Mouse (Mus musculus) heart, adult 2 months (tissue): ENCODE measurements around the gene Lrrc30. TPM values are rescaled to one million over a fixed set of nuclear protein-coding genes. Genes with fewer than 3 reads are reported as not detected.
A peak's percentile ranks its signal among the peaks of the same experiment; 100 is the strongest.

Source experiments
- DNase-seq, 2 experiments: peaks; one replicate each; pipeline ENCODE4 v3.0.0; 2021
- H3K27ac ChIP-seq: fragments of 200-600 bp; 2 replicates; pipeline ENCODE4 v1.8.1; 2022
- H3K27me3 ChIP-seq: fragments of 200-500 bp; 2 replicates; pipeline ENCODE4 v1.6.1; 2012; ENCODE audit warnings: mild to moderate bottlenecking, low read length, inconsistent platforms, mixed read lengths; ENCODE audit not compliant: control insufficient read depth, insufficient read depth
- H3K36me3 ChIP-seq: fragments of 200-500 bp; 2 replicates; pipeline ENCODE4 v1.6.1; 2012; ENCODE audit warnings: low read length, inconsistent platforms; ENCODE audit not compliant: control insufficient read depth, insufficient read depth
- H3K4me1 ChIP-seq: fragments of 200-500 bp; 2 replicates; pipeline ENCODE4 v1.6.1; 2011; ENCODE audit warnings: low read length; ENCODE audit not compliant: control insufficient read depth, insufficient read depth
- H3K4me3 ChIP-seq: fragments of 200-600 bp; 2 replicates; pipeline ENCODE4 v1.8.1; 2022
- H3K79me2 ChIP-seq: fragments of 200-500 bp; replicated peaks from 2 replicates; pipeline ENCODE4 v1.6.1; 2012; ENCODE audit warnings: mild to moderate bottlenecking, inconsistent platforms, low read length, moderate library complexity, mixed read lengths; ENCODE audit not compliant: control insufficient read depth, insufficient read depth
- H3K9ac ChIP-seq: fragments of 200-500 bp; 2 replicates; pipeline ENCODE4 v1.6.1; 2012; ENCODE audit warnings: low read depth, mild to moderate bottlenecking, control low read depth, inconsistent platforms, low read length, mixed read lengths
- CTCF ChIP-seq: fragments of 200-600 bp; IDR thresholded peaks from 2 replicates; pipeline ENCODE4 v1.8.1; 2022; ENCODE audit warnings: antibody characterized with exemption, mild to moderate bottlenecking, moderate library complexity
- EP300 ChIP-seq: fragments of 200-500 bp; IDR thresholded peaks from 2 replicates; pipeline ENCODE4 v1.6.1; 2011; ENCODE audit warnings: low read depth, low read length, control low read depth; ENCODE audit not compliant: insufficient read depth
- POLR2A ChIP-seq: fragments of 200-500 bp; IDR thresholded peaks from 2 replicates; pipeline ENCODE4 v1.6.1; 2011; ENCODE audit warnings: mild to moderate bottlenecking, low read depth, low read length, control low read depth; ENCODE audit not compliant: insufficient read depth
- WGBS: fragments of 180-500 bp; shearing (Covaris S2); methylation state at CpG from one replicate; pipeline ENCODE4 v1.1.7; 2018; 5-methylcytosine and 5-hydroxymethylcytosine counted together
- intact Hi-C: fragments of 180-260 bp; cut with DNase I; formaldehyde crosslinking; loops from one replicate; pipeline ENCODE4 v1.15.1; 2025
- polyA plus RNA-seq: library from polyadenylated mRNA; depleted of rRNA; stranded (reverse); fragments of >200 nt; gene quantifications from 2 replicates; pipeline ENCODE4 v1.2.3, GENCODE M21; 2012
- total RNA-seq, 2 experiments: library from RNA; stranded (reverse); gene quantifications; 2 replicates each; pipeline ENCODE4 v1.2.3; 2021

The Lrrc30 gene
- total and polyA plus RNA-seq, 3 experiments: 0.25 to 0.41 (median 0.37) TPM

DNA sequence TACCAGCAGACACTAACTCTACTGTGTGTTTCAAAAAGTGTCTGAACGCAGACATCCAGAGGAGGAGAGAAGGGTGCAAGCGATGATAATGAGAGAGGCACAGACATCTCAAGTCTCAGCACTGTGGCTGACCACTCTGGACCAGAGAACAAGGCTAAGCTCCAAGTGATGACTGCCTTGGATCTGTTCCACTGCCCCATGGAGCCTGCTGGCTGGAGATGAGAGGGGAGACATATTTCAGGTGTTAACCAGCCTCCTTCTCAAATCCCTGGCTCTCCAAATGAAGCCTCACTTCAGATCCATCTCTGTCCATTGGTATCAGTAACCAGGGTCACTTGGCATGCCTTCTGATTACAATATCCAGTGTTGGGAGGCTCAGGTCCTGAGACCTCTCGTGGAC lies 20.4 kb downstream of the Lrrc30 start:
- 80% methylated on average over 3 of the region's 3 CpGs for WGBS
- Histone ChIP-seq H3K27ac (no peak overlapping the region), H3K4me1 (no peaks in the 10 kb centered on the region), H3K9ac (no peak overlapping the region), H3K27me3 (no peaks in the 10 kb centered on the region), H3K79me2 (no peaks in the 10 kb centered on the region), H3K4me3 (no peak overlapping the region), H3K36me3 (no peaks in the 10 kb centered on the region)
- DNase-seq: no peak
- TF ChIP-seq CTCF (no peak), EP300 (no peak), POLR2A (no peak)
- intact Hi-C loops: no loop called here

DNA sequence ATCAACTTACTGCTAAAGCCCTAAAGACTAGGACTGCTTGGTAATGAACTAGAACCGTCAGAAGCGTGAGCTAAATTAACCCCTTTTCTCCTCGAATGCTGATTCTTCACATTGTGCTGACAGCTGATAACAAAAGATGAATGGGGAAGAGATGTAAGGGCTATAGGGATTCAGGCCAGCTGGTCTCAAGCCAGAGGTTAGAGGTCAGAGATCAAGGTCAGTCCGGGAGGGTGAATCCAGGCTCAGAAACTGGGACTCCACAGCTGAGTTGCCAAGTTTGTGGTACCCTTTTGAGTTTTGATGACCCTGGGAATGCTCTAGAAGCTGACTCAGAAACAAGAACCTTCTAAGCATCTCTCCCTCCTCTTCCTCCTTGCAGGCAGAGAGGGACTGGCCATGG lies 28.1 kb downstream of the Lrrc30 start:
- 46% methylated on average over 4 of the region's 4 CpGs for WGBS
- no peaks in the 10 kb centered on the region for H3K79me2 ChIP-seq
- H3K4me1 ChIP-seq: peaks cover 6% of the 10 kb centered on the region; the same call in 1 of the 2 replicates
- no peak overlapping the region for H3K27ac ChIP-seq
- TF ChIP-seq EP300 (no peak), POLR2A (no peak), CTCF (no peak)
- H3K27me3 ChIP-seq: no peaks in the 10 kb centered on the region
- intact Hi-C loops: no loop called here
- no peak for DNase-seq
- H3K36me3 ChIP-seq: no peaks in the 10 kb centered on the region
- H3K4me3 ChIP-seq: no peak overlapping the region
- H3K9ac ChIP-seq: no peak overlapping the region

DNA sequence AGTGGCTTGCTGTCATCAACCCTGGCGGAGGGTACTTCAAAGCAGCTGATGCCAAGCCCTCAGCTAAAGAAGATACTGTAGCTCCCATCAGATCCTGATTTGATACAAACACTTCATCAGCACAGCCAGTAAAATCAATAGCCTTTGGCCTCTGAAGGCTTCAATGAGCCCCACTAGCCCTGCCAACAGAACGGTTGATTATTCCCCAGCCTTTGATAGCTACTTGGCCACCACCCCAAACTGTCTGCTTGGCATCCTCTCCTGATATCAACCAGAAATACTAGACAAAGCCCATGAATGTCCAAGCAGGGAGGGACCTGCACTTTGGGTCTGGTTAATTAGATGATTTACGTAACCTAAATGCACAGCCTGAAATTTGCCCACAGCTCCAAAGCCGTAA lies 30.0 kb downstream of the Lrrc30 start:
- Histone ChIP-seq H3K79me2 (no peaks in the 10 kb centered on the region), H3K4me1 (peaks cover 6% of the 10 kb centered on the region; the same call in 1 of the 2 replicates), H3K4me3 (no peak overlapping the region), H3K36me3 (no peaks in the 10 kb centered on the region), H3K27me3 (no peaks in the 10 kb centered on the region), H3K27ac (peak overlapping the region; percentile 8; the same call in 1 of the 2 replicates), H3K9ac (no peak overlapping the region)
- WGBS: 51% methylated on average over 4 of the region's 4 CpGs
- TF ChIP-seq POLR2A (no peak), CTCF (no peak), EP300 (no peak)
- peak in 1 of 2 experiments; percentile 20 for DNase-seq
- intact Hi-C loops: no loop called here

DNA sequence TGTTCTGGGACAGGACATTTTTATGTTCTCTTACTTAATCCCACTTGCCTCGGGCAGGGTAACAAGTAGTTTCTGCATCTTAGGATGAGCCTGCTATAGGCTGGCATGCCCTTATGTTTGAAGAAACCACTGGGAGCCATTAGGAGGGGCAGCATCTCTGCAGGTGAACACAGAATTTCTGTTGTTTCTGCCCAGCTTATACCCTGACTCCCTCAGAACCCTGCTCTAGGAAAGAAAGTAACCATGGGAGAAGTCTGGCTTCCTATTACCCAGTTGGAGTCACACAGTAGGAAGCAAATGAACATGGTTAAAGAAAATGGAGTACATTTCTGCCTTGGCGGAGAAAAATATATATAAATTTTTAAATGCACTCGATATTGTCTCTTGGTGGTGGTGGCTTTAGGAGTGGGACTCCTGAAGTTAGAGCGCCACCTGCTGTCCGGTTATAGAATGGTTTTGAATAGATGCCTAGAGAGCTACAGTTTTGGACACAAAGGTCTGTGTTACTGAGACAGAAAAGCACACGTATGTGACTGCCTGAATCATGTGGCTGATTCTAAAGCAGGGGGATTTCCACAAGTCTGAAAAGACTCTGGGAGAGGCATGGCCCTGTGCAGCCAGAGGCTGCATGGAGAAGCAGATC lies 47.5 kb downstream of the Lrrc30 start:
- H3K27me3 ChIP-seq: no peaks in the 10 kb centered on the region
- 20% methylated on average over 6 of the region's 6 CpGs for WGBS
- no peaks in the 10 kb centered on the region; the same call in 1 of the 2 replicates for H3K79me2 ChIP-seq
- peak overlapping the region; percentile 56; the same call in 1 of the 2 replicates for H3K9ac ChIP-seq
- no peaks in the 10 kb centered on the region for H3K36me3 ChIP-seq
- no peak overlapping the region for H3K4me3 ChIP-seq
- TF ChIP-seq POLR2A (no peak), CTCF (peak; percentile 95), EP300 (peak; percentile 56; the same call in 1 of the 2 replicates)
- H3K27ac ChIP-seq: peak overlapping the region; percentile 40; the same call in 1 of the 2 replicates
- intact Hi-C loops: loop anchor here (1.0 to 5.0 kb wide), 5 partner anchors 65 to 1007 kb away; no protein-coding TSS in a partner anchor
- H3K4me1 ChIP-seq: peaks cover 8% of the 10 kb centered on the region
- peak; percentile 72 to 81 for DNase-seq

DNA sequence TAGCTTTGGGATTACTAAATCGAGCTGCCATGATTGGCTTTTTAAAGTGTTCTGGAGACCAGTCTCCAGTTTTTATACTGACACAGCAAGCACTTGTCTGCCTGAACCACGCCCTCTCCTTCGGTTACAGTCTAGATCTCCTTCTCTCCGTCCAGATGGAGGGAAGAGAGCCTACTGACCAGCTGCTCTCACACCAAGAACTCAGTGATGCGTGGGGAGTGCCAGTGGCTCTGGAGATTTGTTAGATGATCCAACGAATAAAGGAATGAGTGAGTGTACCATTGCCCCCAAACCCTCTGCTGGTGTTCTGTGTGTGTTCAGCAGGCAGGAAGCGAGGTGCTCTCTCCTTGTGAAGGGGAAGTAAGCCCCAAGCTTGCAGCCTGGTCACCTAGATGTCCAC lies 48.0 kb downstream of the Lrrc30 start:
- Histone ChIP-seq H3K4me1 (peaks cover 8% of the 10 kb centered on the region), H3K27me3 (no peaks in the 10 kb centered on the region), H3K36me3 (no peaks in the 10 kb centered on the region), H3K79me2 (no peaks in the 10 kb centered on the region; the same call in 1 of the 2 replicates), H3K9ac (0 out of 2 replicates have a peak overlapping the region, but pooled peaks have one; percentile 35), H3K27ac (no peak overlapping the region; the same call in 1 of the 2 replicates), H3K4me3 (no peak overlapping the region)
- 55% methylated on average over 7 of the region's 7 CpGs for WGBS
- TF ChIP-seq CTCF: no peak
- TF ChIP-seq POLR2A: no peak
- no peak for TF ChIP-seq EP300
- intact Hi-C loops: no loop called here
- DNase-seq: no peak

DNA sequence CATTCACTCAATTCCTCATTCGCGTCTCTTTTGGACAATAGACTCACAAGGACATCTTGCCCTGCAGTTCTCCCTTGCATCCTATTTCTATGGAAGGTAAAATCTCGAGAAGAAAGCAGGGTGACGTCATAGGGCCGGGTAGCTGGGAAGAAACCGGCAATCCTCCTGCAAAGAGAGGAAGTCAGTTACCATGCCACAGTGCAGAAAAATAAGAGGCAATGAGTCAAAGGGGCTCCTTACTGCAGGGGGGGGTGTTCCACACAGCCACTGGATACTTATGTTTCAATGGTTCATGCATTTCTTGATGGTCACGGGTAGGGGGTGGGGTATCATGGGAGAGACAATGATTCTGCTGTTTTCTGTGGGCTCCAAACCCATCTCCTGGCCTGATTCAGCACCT lies 49.1 kb downstream of the Lrrc30 start:
- H3K9ac ChIP-seq: no peak overlapping the region
- H3K4me3 ChIP-seq: no peak overlapping the region
- no peak for TF ChIP-seq EP300
- TF ChIP-seq POLR2A: no peak
- TF ChIP-seq CTCF: no peak
- no peaks in the 10 kb centered on the region for H3K27me3 ChIP-seq
- 35% methylated on average over 7 of the region's 7 CpGs for WGBS
- no peaks in the 10 kb centered on the region for H3K36me3 ChIP-seq
- no peaks in the 10 kb centered on the region; the same call in 1 of the 2 replicates for H3K79me2 ChIP-seq
- DNase-seq: no peak
- intact Hi-C loops: no loop called here
- H3K27ac ChIP-seq: no peak overlapping the region; the same call in 1 of the 2 replicates
- peaks cover 8% of the 10 kb centered on the region for H3K4me1 ChIP-seq
